Mouse (Mus musculus) kidney, embryonic 15.5 days (tissue): ENCODE results near the gene Gm20479. TPM values are rescaled to one million over a fixed set of nuclear protein-coding genes. Genes with fewer than 3 reads are reported as not detected.

Source experiments
- ATAC-seq: fragments of 200-750 bp; cut with Nextera tagmentation; replicated peaks from 2 replicates; pipeline ENCODE4 v1.8.0; 2017; ENCODE audit warnings: moderate TSS enrichment; ENCODE audit not compliant: low FRiP score
- H3K27ac ChIP-seq: fragments of 300-500 bp; sonication (generic); 2 replicates; pipeline ENCODE4 v1.5.1; 2015; ENCODE audit warnings: mild to moderate bottlenecking, inconsistent platforms
- H3K27me3 ChIP-seq: fragments of 300-500 bp; sonication (generic); 2 replicates; pipeline ENCODE4 v1.6.1; 2015; ENCODE audit warnings: inconsistent platforms
- H3K36me3 ChIP-seq: fragments of 300-500 bp; sonication (generic); 2 replicates; pipeline ENCODE4 v1.6.1; 2015; ENCODE audit warnings: inconsistent platforms
- H3K4me1 ChIP-seq: fragments of 300-500 bp; sonication (generic); 2 replicates; pipeline ENCODE4 v1.6.1; 2015; ENCODE audit warnings: inconsistent platforms
- H3K4me2 ChIP-seq: fragments of 300-500 bp; sonication (generic); 2 replicates; pipeline ENCODE4 v1.6.1; 2015; ENCODE audit warnings: moderate library complexity, mild to moderate bottlenecking, inconsistent platforms
- H3K4me3 ChIP-seq: fragments of 300-500 bp; sonication (generic); replicated peaks from 2 replicates; pipeline ENCODE4 v1.5.1; 2015; ENCODE audit warnings: mild to moderate bottlenecking, inconsistent platforms
- H3K9ac ChIP-seq: fragments of 300-500 bp; sonication (generic); 2 replicates; pipeline ENCODE4 v1.6.1; 2015; ENCODE audit warnings: mild to moderate bottlenecking, inconsistent platforms
- H3K9me3 ChIP-seq: fragments of 300-500 bp; sonication (generic); replicated peaks from 2 replicates; pipeline ENCODE4 v1.6.1; 2016; ENCODE audit warnings: inconsistent platforms
- WGBS: fragments of 180-500 bp; shearing (Covaris S2); methylation state at CpG from one replicate; pipeline ENCODE4 v1.1.7; 2015; ENCODE audit warnings: mixed read lengths; 5-methylcytosine and 5-hydroxymethylcytosine counted together
- polyA plus RNA-seq: library from polyadenylated mRNA; unstranded; fragments of >200 nt; fragmentation: Nextera tagmentation; extraction: Ambion mirVana; gene quantifications from 2 replicates; pipeline ENCODE4 v1.2.1, GENCODE M21; 2015

The Gm20479 gene
- polyA plus RNA-seq, 1 experiment from 2014 or later, result 1.9 TPM

- 60% methylated on average over 4 of the region's 4 CpGs for WGBS
- H3K36me3 ChIP-seq, result peaks cover 47% of the 10 kb centered on the region
- H3K9ac ChIP-seq, result no peak overlapping the region
- H3K4me1 ChIP-seq, result peaks cover 11% of the 10 kb centered on the region
- H3K27me3 ChIP-seq, result peaks cover 21% of the 10 kb centered on the region
- H3K9me3 ChIP-seq, result no peaks in the 10 kb centered on the region
- H3K4me2 ChIP-seq, result no peak overlapping the region
- H3K4me3 ChIP-seq, result no peak overlapping the region
- no peak for ATAC-seq
- H3K27ac ChIP-seq, result no peak overlapping the region
Observed at GRCm38 (mm10) chr7:27342595-27342994, 14.6 kb downstream of the Gm20479 start.

- Histone ChIP-seq H3K4me2 (no peak overlapping the region), H3K4me1 (peaks cover 31% of the 10 kb centered on the region), H3K36me3 (peaks cover 30% of the 10 kb centered on the region), H3K9ac (no peak overlapping the region), H3K4me3 (no peak overlapping the region), H3K27me3 (peaks cover 50% of the 10 kb centered on the region), H3K9me3 (no peaks in the 10 kb centered on the region), H3K27ac (no peak overlapping the region)
- 32% methylated on average over 7 of the region's 7 CpGs for WGBS
- ATAC-seq, result no peak
Observed at GRCm38 (mm10) chr7:27339519-27339918, 17.7 kb downstream of the Gm20479 start.

GRCm38 (mm10) chr7:27339114-27339513 lies 18.1 kb downstream of the Gm20479 start:
- no peak overlapping the region for H3K27ac ChIP-seq
- no peaks in the 10 kb centered on the region for H3K9me3 ChIP-seq
- H3K4me1 ChIP-seq, result peaks cover 35% of the 10 kb centered on the region
- H3K36me3 ChIP-seq, result peaks cover 26% of the 10 kb centered on the region
- WGBS, result 70% methylated on average over 4 of the region's 4 CpGs
- no peak for ATAC-seq
- H3K4me2 ChIP-seq, result no peak overlapping the region
- no peak overlapping the region for H3K4me3 ChIP-seq
- no peak overlapping the region for H3K9ac ChIP-seq
- H3K27me3 ChIP-seq, result peaks cover 54% of the 10 kb centered on the region

- peak; percentile 71 for ATAC-seq
- Histone ChIP-seq H3K4me3 (peak within 1 kb of the TSS; percentile 41), H3K36me3 (peaks cover 14% of the 10 kb centered on the region), H3K9me3 (no peaks in the 10 kb centered on the region), H3K4me1 (peaks cover 52% of the 10 kb centered on the region), H3K4me2 (peak within 1 kb of the TSS; percentile 86), H3K27me3 (peaks cover 72% of the 10 kb centered on the region), H3K27ac (peak within 1 kb of the TSS; percentile 1; the same call in 1 of the 2 replicates), H3K9ac (peak within 1 kb of the TSS; percentile 39)
- under 1% methylated on average over 36 of the region's 36 CpGs for WGBS
Observed at GRCm38 (mm10) chr7:27337175-27337853, 19.9 kb downstream of the Gm20479 start, which contains the start of gene Ltbp4. TSS of gene Ltbp4 (minus strand) at chr7:27337692.

GRCm38 (mm10) chr7:27335928-27336823 lies 21.0 kb downstream of the Gm20479 start:
- ATAC-seq, result peak; percentile 73
- peak overlapping the region; percentile 39; the same call in 1 of the 2 replicates for H3K9ac ChIP-seq
- under 1% methylated on average over 47 of the region's 47 CpGs for WGBS

GRCm38 (mm10) chr7:27335011-27335720 lies 22.1 kb downstream of the Gm20479 start:
- no peak for ATAC-seq
- H3K9me3 ChIP-seq, result no peaks in the 10 kb centered on the region
- peaks cover 74% of the 10 kb centered on the region for H3K4me1 ChIP-seq
- peaks cover 94% of the 10 kb centered on the region for H3K27me3 ChIP-seq
- peak overlapping the region; percentile 86 for H3K4me2 ChIP-seq
- H3K4me3 ChIP-seq, result peak overlapping the region; percentile 55; the same call in 1 of the 2 replicates
- H3K36me3 ChIP-seq, result no peaks in the 10 kb centered on the region
- no peak overlapping the region for H3K9ac ChIP-seq
- H3K27ac ChIP-seq, result 0 out of 2 replicates have a peak overlapping the region, but pooled peaks have one; percentile 1
- WGBS, result 53% methylated on average over 15 of the region's 15 CpGs

More at GRCm38 (mm10) chr7:27335928-27336823, 21.0 kb downstream of the Gm20479 start:
- Histone ChIP-seq H3K36me3 (0 out of 2 replicates have a peak, but pooled peaks cover 2% of the 10 kb centered on the region), H3K4me1 (peaks cover 64% of the 10 kb centered on the region), H3K27ac (peak overlapping the region; percentile 1; the same call in 1 of the 2 replicates), H3K4me2 (peak overlapping the region; percentile 86), H3K4me3 (peak overlapping the region; percentile 41), H3K27me3 (peaks cover 84% of the 10 kb centered on the region), H3K9me3 (no peaks in the 10 kb centered on the region)

- Histone ChIP-seq H3K4me3 (peak overlapping the region; percentile 55), H3K27ac (peak overlapping the region; percentile 27; the same call in 1 of the 2 replicates), H3K9ac (no peak overlapping the region), H3K9me3 (no peaks in the 10 kb centered on the region), H3K27me3 (peaks cover 97% of the 10 kb centered on the region), H3K36me3 (no peaks in the 10 kb centered on the region), H3K4me1 (peaks cover 81% of the 10 kb centered on the region), H3K4me2 (peak overlapping the region; percentile 86)
- ATAC-seq, result no peak
- WGBS, result 2% methylated on average over 31 of the region's 32 CpGs
Observed at GRCm38 (mm10) chr7:27334405-27334911, 22.8 kb downstream of the Gm20479 start.

- Histone ChIP-seq H3K9me3 (no peaks in the 10 kb centered on the region), H3K4me1 (peaks cover 91% of the 10 kb centered on the region), H3K36me3 (no peaks in the 10 kb centered on the region), H3K4me2 (peak overlapping the region; percentile 86), H3K4me3 (peak overlapping the region; percentile 55), H3K27me3 (peaks cover 99% of the 10 kb centered on the region), H3K9ac (peak overlapping the region; percentile 48), H3K27ac (peak overlapping the region; percentile 84)
- under 1% methylated on average over 53 of the region's 77 CpGs for WGBS
- ATAC-seq, result no peak
Observed at GRCm38 (mm10) chr7:27333316-27333941, 23.8 kb downstream of the Gm20479 start.

GRCm38 (mm10) chr7:27332353-27333199 lies 24.6 kb downstream of the Gm20479 start:
- WGBS, result under 1% methylated on average over 38 of the region's 39 CpGs
- no peak for ATAC-seq
- peak overlapping the region; percentile 48 for H3K9ac ChIP-seq
- H3K4me2 ChIP-seq, result peak overlapping the region; percentile 86
- peak overlapping the region; percentile 55 for H3K4me3 ChIP-seq
- peaks cover 99% of the 10 kb centered on the region for H3K27me3 ChIP-seq
- no peaks in the 10 kb centered on the region; the same call in 1 of the 2 replicates for H3K36me3 ChIP-seq
- peaks cover 88% of the 10 kb centered on the region for H3K4me1 ChIP-seq
- H3K27ac ChIP-seq, result peak overlapping the region; percentile 84
- no peaks in the 10 kb centered on the region for H3K9me3 ChIP-seq

- Histone ChIP-seq H3K27ac (peak overlapping the region; percentile 84), H3K4me1 (peaks cover 80% of the 10 kb centered on the region), H3K9me3 (no peaks in the 10 kb centered on the region), H3K4me2 (peak overlapping the region; percentile 86), H3K9ac (0 out of 2 replicates have a peak overlapping the region, but pooled peaks have one; percentile 36), H3K4me3 (peak overlapping the region; percentile 55), H3K36me3 (no peaks in the 10 kb centered on the region; the same call in 1 of the 2 replicates), H3K27me3 (peaks cover 99% of the 10 kb centered on the region)
- ATAC-seq, result no peak
- WGBS, result 2% methylated on average over 8 of the region's 8 CpGs
Observed at GRCm38 (mm10) chr7:27331854-27332253, 25.4 kb downstream of the Gm20479 start.
